Mouse (Mus musculus) bone marrow, adult 2 months (tissue): ENCODE measurements around the gene Rgl1.

Experiments
- CTCF ChIP-seq: fragments of 200-500 bp; IDR thresholded peaks from 2 replicates; pipeline ENCODE4 v1.5.1; 2011; ENCODE audit warnings: low read length, control low read depth; ENCODE audit not compliant: control insufficient read depth, insufficient read depth
- POLR2A ChIP-seq: fragments of 200-500 bp; IDR thresholded peaks from 2 replicates; pipeline ENCODE4 v1.6.1; 2011; ENCODE audit warnings: low read depth, mild to moderate bottlenecking, control low read depth, low read length, borderline replicate concordance; ENCODE audit not compliant: control insufficient read depth

- TF ChIP-seq POLR2A (no peak), CTCF (no peak)
These were observed 16.9 kb downstream of the Rgl1 start for GRCm38 (mm10) chr1:152749276-152749675.
